In the genomic region with DNA sequence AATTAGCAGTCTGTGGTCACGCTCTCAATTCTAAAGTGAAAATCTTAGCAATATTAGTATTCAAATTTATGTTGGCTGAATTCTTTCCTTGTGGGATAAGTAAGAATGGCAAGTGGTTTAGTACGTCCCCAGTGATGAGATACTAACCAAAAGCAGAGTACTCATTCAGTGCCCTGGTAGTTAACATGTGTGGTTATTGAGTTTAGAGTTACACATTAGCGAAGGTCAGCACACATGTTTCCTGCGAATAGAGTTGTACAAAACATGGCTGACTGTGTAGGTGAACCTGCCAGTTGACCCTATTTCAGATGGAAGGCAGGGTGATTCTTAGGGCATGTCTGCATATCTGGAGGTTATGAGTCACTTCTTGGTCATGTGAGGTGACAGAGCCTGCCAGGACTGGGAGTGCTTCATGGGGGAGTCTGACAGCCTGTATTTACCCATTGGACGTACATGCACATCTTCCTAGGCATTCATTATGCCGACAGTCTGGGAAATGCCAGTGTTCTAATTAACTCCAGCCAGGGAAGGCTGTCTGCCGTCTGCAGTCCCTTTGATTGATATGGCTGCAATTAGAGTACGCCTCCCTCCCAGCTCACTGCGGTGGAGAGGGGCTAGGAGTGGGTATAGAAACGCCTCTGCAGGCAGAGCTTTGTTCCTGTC, we compare ENCODE assay signal across 10 mouse cellular contexts.
DNase-seq lines count a peak whose midpoint lies in the region; ATAC-seq lines count a peak whose summit lies in the region.
"Had no signal": no experiment of that assay in that cellular context is flagged by ENCODE, and none has a peak within 500 bp of the region (broad histone marks: within the 10 kb centered on the region; RNA-seq: fewer than 3 reads in every experiment).

No protein-coding gene starts in this region.

- H3K4me1 ChIP-seq in kidney, embryonic 16.5 days (ENCODE audit: insufficient read depth, low read length) = 0 out of 2 replicates have a peak, but pooled peaks cover 3% of the 10 kb centered on the region
- peaks cover 12% of the 10 kb centered on the region for H3K4me1 ChIP-seq in hindbrain, embryonic 12.5 days

- no peaks in the 10 kb centered on the region for H3K27me3 ChIP-seq in kidney, embryonic 16.5 days (ENCODE audit: insufficient read depth, low read length)
- no peaks in the 10 kb centered on the region for H3K27me3 ChIP-seq in hindbrain, embryonic 12.5 days

- no peak overlapping the region for H3K27ac ChIP-seq in kidney, embryonic 16.5 days (ENCODE audit: low read length)
- peak overlapping the region; percentile 78 for H3K27ac ChIP-seq in hindbrain, embryonic 12.5 days

- no peak overlapping the region for H3K4me3 ChIP-seq in kidney, embryonic 16.5 days (ENCODE audit: low read length)
- no peak overlapping the region for H3K4me3 ChIP-seq in hindbrain, embryonic 12.5 days

- peak; percentile 77 for ATAC-seq in kidney, embryonic 16.5 days (ENCODE audit: low FRiP score, low TSS enrichment)
- peak; percentile 92 for ATAC-seq in hindbrain, embryonic 12.5 days (ENCODE audit: low FRiP score)
- ATAC-seq in inflammation-experienced regulatory T-cells, adult 6 months = no peak

- H3K36me3 ChIP-seq in kidney, embryonic 16.5 days (ENCODE audit: insufficient read depth, low read length) = no peaks in the 10 kb centered on the region
- H3K36me3 ChIP-seq in hindbrain, embryonic 12.5 days = no peaks in the 10 kb centered on the region

- H3K9me3 ChIP-seq in kidney, embryonic 16.5 days (ENCODE audit: low read length) = no peaks in the 10 kb centered on the region
- H3K9me3 ChIP-seq in hindbrain, embryonic 12.5 days (replicated peaks) = no peaks in the 10 kb centered on the region

- no peak overlapping the region for H3K4me2 ChIP-seq in kidney, embryonic 16.5 days (replicated peaks; ENCODE audit: low read depth, low read length)
- H3K4me2 ChIP-seq in hindbrain, embryonic 12.5 days (replicated peaks) = no peak overlapping the region
- H3K4me2 ChIP-seq: lung, embryonic 14.5 days had no signal

- WGBS in kidney, embryonic 16.5 days = 27% methylated on average over 10 of the region's 10 CpGs
- WGBS in hindbrain, embryonic 12.5 days = 31% methylated on average over 10 of the region's 10 CpGs

- H3K9ac ChIP-seq in kidney, embryonic 16.5 days (replicated peaks; ENCODE audit: low read length) = no peak overlapping the region
- H3K9ac ChIP-seq in hindbrain, embryonic 12.5 days = no peak overlapping the region
- H3K9ac ChIP-seq: lung, embryonic 14.5 days had no signal

- no peak for DNase-seq in kidney, adult 18-20 months
- peak; percentile 72 for DNase-seq in embryo, embryonic 10 days (ENCODE audit: low spot score)
- peak; percentile 37 for DNase-seq in neural tube, embryonic 10.5 days (ENCODE audit: extremely low spot score, low spot score)
- no peak for DNase-seq in lung, postnatal 14 days
- DNase-seq in gastrocnemius, postnatal 10 days = no peak
- DNase-seq: kidney, adult 8-10 months; lung, embryonic 14.5 days had no signal

Comparison
In these comparisons a context has a peak if more than half of its experiments do, and no peak if none do; other contexts are left out.
1. DNase-seq: peak in embryo, embryonic 10 days (single experiment) and neural tube, embryonic 10.5 days (single experiment); none in kidney, adult 18-20 months (single experiment), lung, postnatal 14 days (single experiment) and gastrocnemius, postnatal 10 days (single experiment).